Mouse (Mus musculus): Measurements from ENCODE around the gene Psmd2. TPM values are rescaled to one million over a fixed set of nuclear protein-coding genes. Genes with fewer than 3 reads are reported as not detected.

Gene Psmd2
- total RNA-seq, 2 experiments from 2014 or later: 179 to 195 TPM

DNA sequence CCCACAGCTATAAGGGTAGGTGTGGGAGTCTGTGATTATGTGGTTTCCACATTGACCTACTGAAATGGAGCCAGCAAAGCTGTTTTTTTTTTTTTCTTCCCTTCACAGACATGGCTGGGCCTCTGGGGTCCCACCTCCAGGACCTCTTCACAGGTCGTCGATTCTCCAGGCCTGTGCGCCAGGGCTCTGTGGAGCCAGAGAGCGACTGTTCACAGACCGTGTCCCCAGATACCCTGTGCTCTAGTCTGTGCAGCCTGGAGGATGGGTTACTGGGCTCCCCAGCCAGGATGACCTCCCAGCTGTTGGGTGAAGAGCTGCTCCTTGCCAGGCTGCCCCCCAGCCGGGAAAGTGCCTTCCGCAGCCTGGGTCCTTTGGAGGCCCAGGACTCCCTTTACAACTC lies 49.9 kb downstream of the Psmd2 start:
- no peak for DNase-seq (ENCODE audit: low spot score in 2 of 2)

- DNase-seq (ENCODE audit: low spot score in 2 of 2): no peak
These were observed 50.5 kb downstream of the Psmd2 start for GRCm38 (mm10) chr16:20701729-20702521.

DNA sequence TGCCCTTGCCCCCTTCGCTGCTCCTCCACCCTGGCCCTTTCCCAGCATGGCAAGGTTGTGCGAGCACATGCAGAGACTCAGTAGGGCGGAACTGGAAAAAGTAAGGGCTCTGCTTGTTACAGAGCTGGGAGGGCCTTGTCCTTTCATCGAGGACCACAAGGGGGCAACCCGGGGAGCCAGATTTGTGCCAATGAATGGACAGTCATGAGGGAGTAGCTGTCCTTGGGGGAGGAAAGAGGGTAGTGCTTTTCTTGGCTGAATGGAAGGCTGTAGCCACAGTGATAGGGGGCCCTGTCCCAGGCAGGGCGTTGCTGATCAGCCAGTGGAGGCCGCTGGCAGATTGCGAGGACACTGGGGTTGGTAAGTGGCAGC lies 51.1 kb downstream of the Psmd2 start:
- DNase-seq (ENCODE audit: low spot score in 2 of 2): peak in 1 of 2 experiments; percentile 71

DNA sequence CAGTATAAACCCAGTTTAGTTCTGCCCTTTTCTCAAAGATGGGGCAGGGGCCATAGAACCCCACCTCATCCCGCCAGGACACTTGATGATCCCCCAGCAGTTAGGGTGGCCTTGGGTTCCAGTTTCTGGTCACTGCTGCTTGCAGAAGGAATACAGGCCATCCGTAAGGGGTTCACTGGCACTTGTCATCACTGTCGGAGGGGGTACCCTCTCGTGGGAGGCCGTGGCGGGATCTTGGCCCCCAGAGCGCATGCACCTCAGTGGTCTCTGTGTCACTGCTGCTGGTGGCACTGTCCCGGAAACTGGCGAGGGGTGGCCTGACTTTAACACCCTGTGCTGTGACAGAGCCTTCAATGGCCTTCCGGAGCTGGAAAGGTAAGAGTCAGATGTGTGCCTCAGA lies 51.6 kb downstream of the Psmd2 start:
- DNase-seq (ENCODE audit: low spot score in 2 of 2): no peak

DNA sequence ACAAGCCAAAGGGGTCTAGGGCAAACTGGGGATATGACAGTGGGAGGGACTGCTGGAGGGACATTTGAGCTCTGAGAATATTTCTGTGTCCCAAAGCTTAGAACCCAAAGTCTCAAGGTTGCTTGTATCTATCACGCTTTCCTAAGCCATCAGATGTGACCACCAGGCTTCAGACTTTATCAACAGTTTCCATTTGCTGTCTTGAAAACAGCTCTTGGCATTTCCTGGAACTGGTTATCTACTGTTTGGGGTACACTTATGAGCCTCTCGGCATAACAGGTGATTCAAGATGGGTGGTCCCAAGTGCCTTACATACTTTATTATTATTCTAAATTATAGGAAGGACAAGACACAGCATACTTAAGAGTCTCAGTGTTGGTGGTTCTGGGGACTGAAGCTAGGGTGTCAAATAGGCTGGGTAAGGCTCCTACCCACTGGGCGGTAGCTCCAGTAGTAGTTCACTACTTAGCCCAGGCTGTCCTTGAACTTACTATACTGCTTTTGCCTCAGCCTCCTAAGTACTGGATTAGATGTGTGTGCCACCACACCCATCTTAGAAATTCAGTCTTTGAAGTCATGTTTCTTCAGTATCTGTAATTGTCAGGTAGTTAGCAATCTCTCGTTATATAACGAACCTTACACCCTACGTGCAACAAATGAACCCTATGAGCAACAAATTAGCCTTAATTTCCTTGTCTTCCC lies 52.4 kb downstream of the Psmd2 start:
- no peak for DNase-seq (ENCODE audit: low spot score in 2 of 2)

- DNase-seq (ENCODE audit: low spot score in 2 of 2): no peak
These were observed 54.3 kb downstream of the Psmd2 start for GRCm38 (mm10) chr16:20705786-20706185.

DNA sequence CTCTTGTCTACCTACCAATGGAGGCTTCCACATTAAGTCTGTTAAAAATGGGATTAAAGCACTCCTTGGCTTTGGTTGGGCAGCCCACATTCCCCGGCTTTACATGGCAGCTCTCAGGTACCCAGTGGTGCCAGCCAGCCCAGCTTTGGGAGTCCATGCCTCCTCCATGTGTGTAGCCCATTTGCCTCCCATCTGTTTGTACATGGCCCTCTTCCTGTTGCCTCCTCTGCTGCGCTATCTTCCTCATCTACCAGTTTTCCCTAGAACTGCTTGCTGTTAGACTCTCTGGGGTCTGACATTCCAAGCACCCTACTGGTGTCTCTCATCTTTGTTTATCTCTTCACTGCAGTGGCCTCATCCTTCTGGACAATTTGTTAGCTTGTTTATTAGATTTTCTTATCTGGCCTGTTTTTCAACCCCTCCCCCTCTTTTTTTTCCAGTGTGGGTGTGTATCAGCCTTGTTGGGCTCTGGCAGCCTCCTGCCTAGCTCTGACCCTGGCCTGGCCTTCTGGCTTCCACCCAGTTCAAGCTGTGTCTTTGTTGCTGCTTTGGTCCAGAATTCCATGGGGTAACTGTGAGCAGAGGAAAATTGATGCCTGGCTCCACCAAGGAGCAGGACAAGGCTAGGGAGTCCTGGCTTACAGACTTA lies 55.1 kb downstream of the Psmd2 start:
- DNase-seq (ENCODE audit: low spot score in 2 of 2): no peak

GRCm38 (mm10) chr16:20708220-20708938 lies 56.9 kb downstream of the Psmd2 start:
- no peak for DNase-seq (ENCODE audit: low spot score in 2 of 2)

- DNase-seq (ENCODE audit: low spot score in 2 of 2): no peak
These were observed 57.7 kb downstream of the Psmd2 start for GRCm38 (mm10) chr16:20708939-20709734.

DNA sequence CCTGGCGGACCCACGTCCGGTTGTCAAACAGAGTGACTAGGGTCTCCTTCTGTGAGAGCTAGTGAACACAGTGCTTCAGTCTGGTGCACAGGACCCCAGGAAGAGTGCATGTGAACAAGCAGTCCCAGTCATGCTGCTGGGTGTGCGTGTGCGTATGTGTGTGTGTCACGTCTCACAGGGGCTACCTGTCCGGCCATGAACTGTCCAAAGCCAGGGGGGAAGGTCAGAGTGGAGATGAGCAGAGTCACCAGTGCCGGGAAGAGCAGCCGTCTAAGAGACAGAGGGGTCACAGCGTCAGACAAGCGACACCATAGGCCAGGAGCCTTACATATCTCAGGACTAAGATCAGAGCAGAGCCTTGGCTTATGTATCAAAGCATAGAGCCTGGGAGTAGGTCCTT lies 58.9 kb downstream of the Psmd2 start:
- DNase-seq (ENCODE audit: low spot score in 2 of 2): no peak

DNA sequence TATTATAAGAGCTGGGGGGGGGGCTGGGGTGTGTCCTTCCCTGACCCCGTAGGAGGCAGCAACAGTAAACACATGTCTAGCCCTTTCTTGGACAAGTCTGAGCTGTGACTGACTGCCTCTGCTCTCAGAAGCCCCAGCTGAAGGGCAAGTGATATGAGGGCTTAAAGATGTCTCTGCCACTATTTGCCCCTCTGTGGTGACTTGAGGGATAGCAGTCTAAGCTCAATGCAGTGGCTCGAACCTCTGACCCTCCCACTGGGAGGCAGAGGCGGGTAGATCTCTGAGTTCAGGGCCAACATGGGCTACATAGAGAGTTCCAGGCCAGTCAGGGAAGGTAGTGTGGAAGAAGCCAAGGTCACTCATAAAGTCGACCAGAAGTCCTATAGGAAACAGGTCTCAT lies 59.4 kb downstream of the Psmd2 start:
- DNase-seq (ENCODE audit: low spot score in 2 of 2): no peak

DNA sequence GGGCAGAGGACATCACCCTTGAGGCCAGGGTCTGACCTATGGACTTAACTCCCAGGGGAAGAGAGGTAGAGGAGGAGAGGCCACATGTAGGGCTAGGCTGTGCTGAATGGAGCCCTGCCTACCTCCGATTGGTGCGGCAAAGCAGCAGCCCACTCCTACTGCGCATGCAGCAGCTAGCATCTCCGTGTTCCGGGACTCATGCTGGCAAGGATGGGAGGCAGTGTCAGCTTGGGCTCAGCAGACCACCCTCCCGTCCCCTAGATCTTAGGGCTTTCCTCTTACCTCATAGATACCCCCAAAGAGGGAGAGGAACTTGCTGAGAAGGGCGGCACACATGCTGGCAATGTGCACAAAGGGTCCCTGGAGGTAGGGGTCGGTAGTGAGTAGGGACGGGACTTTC lies 60.7 kb downstream of the Psmd2 start:
- no peak for DNase-seq (ENCODE audit: low spot score in 2 of 2)

DNA sequence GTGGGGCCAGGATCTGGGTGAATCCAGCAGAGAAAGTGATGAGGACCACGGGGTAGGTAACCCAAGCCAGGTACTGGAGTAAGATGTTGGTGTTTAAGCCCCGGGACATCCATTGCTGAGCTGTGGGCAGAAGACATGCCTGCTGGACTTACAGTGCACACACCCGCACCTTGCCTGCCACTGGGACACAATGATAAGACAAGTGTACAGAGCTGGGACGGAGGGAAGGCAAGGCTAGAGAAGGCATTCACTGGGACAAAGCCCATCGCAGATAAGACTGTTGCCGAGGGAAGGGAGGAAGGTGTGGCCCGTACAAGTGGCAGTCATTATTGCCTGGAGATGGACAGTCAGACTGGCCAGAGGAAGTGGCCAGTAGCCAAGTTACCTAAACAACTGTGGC lies 61.4 kb downstream of the Psmd2 start:
- DNase-seq (ENCODE audit: low spot score in 2 of 2): no peak

Small RNA genes lying within 50 kb of the gene (microRNA-seq; reads per million reads assigned to microRNA genes)
- gene Mir1224: not detected

Other genes starting within 250 kb of the Psmd2 start
- 10 to 100 TPM; 59.3 to 70.1 TPM for gene Abcc5, start 225.3 kb upstream of the Psmd2 start, total RNA-seq (2021)
- gene Eif2b5, start 152.8 kb upstream of the Psmd2 start, total RNA-seq (2021): 10 to 100 TPM; 46.3 to 51.8 TPM
- 10 to 100 TPM; 60.7 to 63.6 TPM for gene Dvl3, start 134.7 kb upstream of the Psmd2 start, total RNA-seq (2021)
- gene Ap2m1, start 116.2 kb upstream of the Psmd2 start, total RNA-seq (2021): 100 to 1,000 TPM; 234 to 258 TPM
- 10 to 100 TPM; 54.1 to 55.7 TPM for gene Abcf3, start 103.1 kb upstream of the Psmd2 start, total RNA-seq (2021)
- under 1 TPM; 0.05 to 0.66 TPM for gene Vwa5b2, start 62.2 kb upstream of the Psmd2 start, total RNA-seq (2021)
- 1 to 10 TPM; 8.2 to 8.8 TPM for gene Eef1akmt4, start 40.1 kb upstream of the Psmd2 start, total RNA-seq (2021)
- not detected for gene Gm49333, start 40.0 kb upstream of the Psmd2 start, total RNA-seq (2021)
- 10 to 100 TPM in 1 of 2 experiments, 1 to 10 TPM in 1; 8.7 to 11.0 TPM for gene Alg3, start 39.9 kb upstream of the Psmd2 start, total RNA-seq (2021)
- 1 to 10 TPM; 2.1 to 2.3 TPM for gene Camk2n2, start 30.4 kb upstream of the Psmd2 start, total RNA-seq (2021)
- 1 to 10 TPM in 1 of 2 experiments, under 1 TPM in 1; 0.74 to 2.4 TPM for gene Ece2, start 21.8 kb upstream of the Psmd2 start, total RNA-seq (2021)
- 100 to 1,000 TPM; 329 to 339 TPM for gene Eif4g1, start 16.7 kb downstream of the Psmd2 start, total RNA-seq (2021)
- 10 to 100 TPM; 40.5 to 44.9 TPM for gene Fam131a, start 41.6 kb downstream of the Psmd2 start, total RNA-seq (2021)
- 10 to 100 TPM; 20.1 to 20.6 TPM for gene Polr2h, start 66.0 kb downstream of the Psmd2 start, total RNA-seq (2021)
- 1 to 10 TPM; 4.5 to 4.9 TPM for gene Clcn2, start 66.1 kb downstream of the Psmd2 start, total RNA-seq (2021)
- gene Chrd, start 81.5 kb downstream of the Psmd2 start, total RNA-seq (2021): 10 to 100 TPM; 10.6 to 10.7 TPM
- gene Thpo, start 82.9 kb downstream of the Psmd2 start, total RNA-seq (2021): 1 to 10 TPM; 1.5 to 1.7 TPM

Measured in gastrocnemius, postnatal 4 days (tissue).